Mouse (Mus musculus): Measurements from ENCODE around the gene Nxn. TPM values are rescaled to one million over a fixed set of nuclear protein-coding genes. Genes with fewer than 3 reads are reported as not detected.

Nxn gene
- polyA plus RNA-seq, 2 experiments: 1.9 to 2.1 TPM

DNA sequence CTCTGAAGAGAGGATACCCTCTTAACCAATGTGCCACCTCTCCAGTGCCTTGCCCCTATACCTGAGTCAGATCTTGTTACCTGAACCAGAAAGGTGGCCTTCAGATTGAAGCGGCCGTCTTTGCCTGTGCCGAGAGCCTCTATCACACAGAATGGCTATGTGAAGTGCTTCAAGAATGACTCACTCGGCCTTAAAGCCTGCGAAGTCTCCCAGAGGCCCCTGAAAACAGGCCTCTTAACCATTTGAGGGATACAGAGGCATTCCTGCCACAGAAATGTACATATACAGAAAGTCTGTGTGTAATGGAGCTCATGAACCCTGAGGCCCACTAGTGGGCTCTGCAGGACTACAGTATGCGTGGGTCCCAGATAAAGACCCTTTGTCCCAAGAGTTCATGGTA lies 115.1 kb downstream of the Nxn start:
- H3K9me3 ChIP-seq (ENCODE audit: control insufficient read depth, low read length): no peaks in the 10 kb centered on the region
- no peak overlapping the region for H3K4me2 ChIP-seq (ENCODE audit: low read depth)
- H3K27ac ChIP-seq: no peak overlapping the region
- H3K9ac ChIP-seq (replicated peaks): no peak overlapping the region
- H3K4me1 ChIP-seq (replicated peaks; ENCODE audit: control insufficient read depth in 2 of 2, insufficient read depth in 2 of 2, low read length in 1 of 2): peaks cover 0 to 6% of the 10 kb centered on the region in 2 experiments; a peak in 1 of 4 replicates
- H3K4me3 ChIP-seq (ENCODE audit: insufficient read depth in 1 of 2, low read depth in 2 of 2, low read length in 2 of 2): no peak overlapping the region
- no peaks in the 10 kb centered on the region for H3K27me3 ChIP-seq (ENCODE audit: control insufficient read depth, insufficient read depth, low read length)
- no peaks in the 10 kb centered on the region for H3K36me3 ChIP-seq (replicated peaks; ENCODE audit: control insufficient read depth, insufficient read depth, low read depth)
- no peak for TF ChIP-seq CTCF (IDR thresholded peaks at IDR 0.05; ENCODE audit: low read depth)
- no peak for TF ChIP-seq EP300 (IDR thresholded peaks at IDR 0.05; ENCODE audit: low read depth)
- ATAC-seq (ENCODE audit: insufficient read depth) (no peak), DNase-seq (ENCODE audit: low read depth in 3 of 3, low spot score in 3 of 3) (no peak)
- WGBS (ENCODE audit: insufficient replicate concordance): 83% methylated on average over 6 of the region's 6 CpGs

- no peak overlapping the region for H3K9ac ChIP-seq (replicated peaks)
Measured at GRCm38 (mm10) chr11:76279971-76280370, 119.0 kb downstream of the Nxn start.

GRCm38 (mm10) chr11:76278960-76279852 lies 119.7 kb downstream of the Nxn start:
- Histone ChIP-seq H3K27me3 (ENCODE audit: control insufficient read depth, insufficient read depth, low read length) (no peaks in the 10 kb centered on the region), H3K9ac (replicated peaks) (no peak overlapping the region), H3K36me3 (replicated peaks; ENCODE audit: control insufficient read depth, insufficient read depth, low read depth) (no peaks in the 10 kb centered on the region), H3K4me3 (ENCODE audit: insufficient read depth in 1 of 2, low read depth in 2 of 2, low read length in 2 of 2) (no peak overlapping the region), H3K9me3 (ENCODE audit: control insufficient read depth, low read length) (no peaks in the 10 kb centered on the region), H3K4me2 (ENCODE audit: low read depth) (no peak overlapping the region), H3K4me1 (replicated peaks; ENCODE audit: control insufficient read depth in 2 of 2, insufficient read depth in 2 of 2, low read length in 1 of 2) (no peaks in the 10 kb centered on the region), H3K27ac (no peak overlapping the region)
- no peak for ATAC-seq (ENCODE audit: insufficient read depth)
- 64% methylated on average over 14 of the region's 14 CpGs for WGBS (ENCODE audit: insufficient replicate concordance)
- TF ChIP-seq EP300 (IDR thresholded peaks at IDR 0.05; ENCODE audit: low read depth): no peak
- TF ChIP-seq CTCF (IDR thresholded peaks at IDR 0.05; ENCODE audit: low read depth): no peak
- DNase-seq (ENCODE audit: low read depth in 3 of 3, low spot score in 3 of 3): no peak

More at GRCm38 (mm10) chr11:76279971-76280370, 119.0 kb downstream of the Nxn start:
- H3K4me3 ChIP-seq (ENCODE audit: insufficient read depth in 1 of 2, low read depth in 2 of 2, low read length in 2 of 2): no peak overlapping the region
- WGBS (ENCODE audit: insufficient replicate concordance): 47% methylated on average over 2 of the region's 2 CpGs
- H3K4me2 ChIP-seq (ENCODE audit: low read depth): no peak overlapping the region
- no peak for TF ChIP-seq EP300 (IDR thresholded peaks at IDR 0.05; ENCODE audit: low read depth)
- no peak for TF ChIP-seq CTCF (IDR thresholded peaks at IDR 0.05; ENCODE audit: low read depth)
- DNase-seq (ENCODE audit: low read depth in 3 of 3, low spot score in 3 of 3): no peak
- H3K4me1 ChIP-seq (replicated peaks; ENCODE audit: control insufficient read depth in 2 of 2, insufficient read depth in 2 of 2, low read length in 1 of 2): no peaks in the 10 kb centered on the region
- ATAC-seq (ENCODE audit: insufficient read depth): no peak
- H3K27ac ChIP-seq: no peak overlapping the region
- no peaks in the 10 kb centered on the region for H3K27me3 ChIP-seq (ENCODE audit: control insufficient read depth, insufficient read depth, low read length)
- no peaks in the 10 kb centered on the region for H3K36me3 ChIP-seq (replicated peaks; ENCODE audit: control insufficient read depth, insufficient read depth, low read depth)
- H3K9me3 ChIP-seq (ENCODE audit: control insufficient read depth, low read length): no peaks in the 10 kb centered on the region

DNA sequence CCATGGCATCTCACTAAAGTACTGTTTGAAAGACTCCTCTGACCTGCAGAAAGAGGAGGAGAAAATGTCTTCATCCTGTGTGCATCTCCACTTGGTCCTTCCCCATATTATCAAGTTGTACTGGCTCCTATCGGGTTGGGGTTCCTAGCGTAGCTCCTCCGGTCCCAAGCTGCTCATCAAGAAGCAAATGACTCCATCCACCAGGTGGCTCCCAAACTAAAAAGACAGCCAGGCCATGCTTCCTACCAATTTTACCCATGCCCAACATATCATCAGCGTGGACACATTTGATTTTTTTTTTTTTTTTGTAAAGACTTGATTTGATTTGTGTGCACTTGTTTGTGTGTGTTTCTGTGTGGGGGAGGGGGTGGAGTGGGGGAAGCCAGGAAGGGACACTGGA lies 126.5 kb downstream of the Nxn start:
- Histone ChIP-seq H3K9ac (replicated peaks) (no peak overlapping the region), H3K4me3 (ENCODE audit: insufficient read depth in 1 of 2, low read depth in 2 of 2, low read length in 2 of 2) (no peak overlapping the region), H3K27me3 (ENCODE audit: control insufficient read depth, insufficient read depth, low read length) (no peaks in the 10 kb centered on the region), H3K27ac (no peak overlapping the region), H3K4me2 (ENCODE audit: low read depth) (no peak overlapping the region), H3K9me3 (ENCODE audit: control insufficient read depth, low read length) (no peaks in the 10 kb centered on the region), H3K36me3 (replicated peaks; ENCODE audit: control insufficient read depth, insufficient read depth, low read depth) (no peaks in the 10 kb centered on the region), H3K4me1 (replicated peaks; ENCODE audit: control insufficient read depth in 2 of 2, insufficient read depth in 2 of 2, low read length in 1 of 2) (no peaks in the 10 kb centered on the region)
- no peak for TF ChIP-seq EP300 (IDR thresholded peaks at IDR 0.05; ENCODE audit: low read depth)
- 0 out of 2 replicates have a peak, but pooled peaks have one; percentile 23 for TF ChIP-seq CTCF (IDR thresholded peaks at IDR 0.05; ENCODE audit: low read depth)
- WGBS (ENCODE audit: insufficient replicate concordance): 77% methylated on average over 4 of the region's 4 CpGs
- ATAC-seq (ENCODE audit: insufficient read depth) (no peak), DNase-seq (ENCODE audit: low read depth in 3 of 3, low spot score in 3 of 3) (no peak)

- H3K27ac ChIP-seq: no peak overlapping the region
- H3K9ac ChIP-seq (replicated peaks): no peak overlapping the region
Measured at GRCm38 (mm10) chr11:76268521-76269065, 130.3 kb downstream of the Nxn start.

More at GRCm38 (mm10) chr11:76268521-76269065, 130.3 kb downstream of the Nxn start:
- WGBS (ENCODE audit: insufficient replicate concordance): 60% methylated on average over 6 of the region's 6 CpGs
- H3K4me3 ChIP-seq (ENCODE audit: insufficient read depth in 1 of 2, low read depth in 2 of 2, low read length in 2 of 2): no peak overlapping the region
- DNase-seq (ENCODE audit: low read depth in 3 of 3, low spot score in 3 of 3) (no peak), ATAC-seq (ENCODE audit: insufficient read depth) (no peak)
- TF ChIP-seq CTCF (IDR thresholded peaks at IDR 0.05; ENCODE audit: low read depth) (no peak), EP300 (IDR thresholded peaks at IDR 0.05; ENCODE audit: low read depth) (no peak)
- no peaks in the 10 kb centered on the region for H3K27me3 ChIP-seq (ENCODE audit: control insufficient read depth, insufficient read depth, low read length)
- no peaks in the 10 kb centered on the region for H3K9me3 ChIP-seq (ENCODE audit: control insufficient read depth, low read length)
- no peak overlapping the region for H3K4me2 ChIP-seq (ENCODE audit: low read depth)
- no peaks in the 10 kb centered on the region for H3K4me1 ChIP-seq (replicated peaks; ENCODE audit: control insufficient read depth in 2 of 2, insufficient read depth in 2 of 2, low read length in 1 of 2)
- H3K36me3 ChIP-seq (replicated peaks; ENCODE audit: control insufficient read depth, insufficient read depth, low read depth): no peaks in the 10 kb centered on the region

Measured in liver, embryonic 14.5 days (tissue).